Mouse (Mus musculus) erythroblast, embryonic 14.5 days (primary cell): Measurements from ENCODE around the gene Tbca.

Experiments
- GATA1 ChIP-seq: IDR thresholded peaks from 2 replicates; pipeline ENCODE4 v1.6.1; 2012; ENCODE audit warnings: low read length, inconsistent platforms, mixed read lengths
- TAL1 ChIP-seq: IDR thresholded peaks from 3 replicates; pipeline ENCODE4 v1.6.1; 2012; ENCODE audit warnings: low read length, inconsistent platforms, mixed read lengths

GRCm38 (mm10) chr13:94838047-94838720 lies 49.5 kb downstream of the Tbca start:
- TF ChIP-seq GATA1 (no peak), TAL1 (no peak)
